ENCODE assay signal across 17 mouse cellular contexts in the genomic region with DNA sequence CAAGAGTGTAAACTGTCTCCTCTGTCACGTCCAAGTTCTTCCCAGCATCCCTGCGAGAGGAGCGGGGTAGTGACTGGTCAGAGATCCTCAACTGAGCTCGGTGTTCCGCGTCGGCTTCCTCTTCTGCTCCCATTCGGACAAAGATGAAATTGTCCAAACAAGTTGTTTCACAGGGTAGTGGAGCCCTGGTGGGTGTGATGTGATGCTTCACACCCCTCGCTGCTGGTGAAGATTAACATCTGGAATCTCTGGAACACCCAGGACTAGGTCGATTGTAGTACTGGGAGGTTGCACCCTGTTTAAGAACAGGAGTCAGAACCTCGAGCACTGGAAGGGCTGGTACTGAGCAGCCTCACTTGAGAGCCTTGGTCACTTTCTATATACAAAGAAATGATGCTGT.
DNase-seq lines count a peak whose midpoint lies in the region; ATAC-seq and TF ChIP-seq lines count a peak whose summit lies in the region.
"Had no signal": no experiment of that assay in that cellular context is flagged by ENCODE, and none has a peak within 500 bp of the region (broad histone marks: within the 10 kb centered on the region; RNA-seq: fewer than 3 reads in every experiment).

No protein-coding gene starts in this region.

- H3K9ac ChIP-seq in stomach, embryonic 16.5 days (ENCODE audit: low read length): no peak overlapping the region
- H3K9ac ChIP-seq: hindbrain, embryonic 13.5 days; liver, embryonic 15.5 days had no signal

- peak overlapping the region; percentile 68 for H3K27ac ChIP-seq in gastrocnemius, adult 2 months
- peak overlapping the region; percentile 78 for H3K27ac ChIP-seq in stomach, embryonic 16.5 days (ENCODE audit: low read length)
- H3K27ac ChIP-seq: hindbrain, embryonic 13.5 days; kidney, postnatal 0 days; layer of hippocampus, adult 2 months; liver, embryonic 15.5 days had no signal

- no peak for TF ChIP-seq CTCF in gastrocnemius, adult 2 months (IDR thresholded peaks at IDR 0.05)

- H3K4me3 ChIP-seq in gastrocnemius, adult 2 months: no peak overlapping the region
- H3K4me3 ChIP-seq in stomach, embryonic 16.5 days (replicated peaks; ENCODE audit: low read length): no peak overlapping the region
- H3K4me3 ChIP-seq: hindbrain, embryonic 13.5 days; layer of hippocampus, adult 2 months; liver, embryonic 15.5 days had no signal

- peaks cover 4% of the 10 kb centered on the region; the same call in 1 of the 2 replicates for H3K4me1 ChIP-seq in stomach, embryonic 16.5 days (ENCODE audit: control insufficient read depth, insufficient read depth, low read length)
- H3K4me1 ChIP-seq: hindbrain, embryonic 13.5 days; liver, embryonic 15.5 days had no signal

- H3K36me3 ChIP-seq in stomach, embryonic 16.5 days (ENCODE audit: control insufficient read depth, insufficient read depth, low read length): no peaks in the 10 kb centered on the region
- H3K36me3 ChIP-seq: hindbrain, embryonic 13.5 days; liver, embryonic 15.5 days had no signal

- DNase-seq in gastrocnemius, adult 2 months: no peak
- DNase-seq in gastrocnemius, postnatal 4 days (ENCODE audit: low spot score in 2 of 2): no peak
- peak; percentile 21 for DNase-seq in kidney, postnatal 10 days
- DNase-seq in kidney, adult 9 months: no peak
- DNase-seq in lung, postnatal 10 days: peak; percentile 53
- DNase-seq in frontal cortex, postnatal 25 days (ENCODE audit: low spot score in 2 of 2): no peak
- no peak for DNase-seq in spleen, postnatal 10 days (ENCODE audit: low spot score in 2 of 2)
- DNase-seq: cerebellum, postnatal 36 days; retina, postnatal 1 day; right cerebral cortex, postnatal 4 days had no signal

- intact Hi-C loops in gastrocnemius, adult 2 months (cut with DNase I): loop anchor here (5.0 to 10.0 kb wide), 3 partner anchors 98 to 751 kb away; a partner anchor contains a TSS

- no peak overlapping the region for H3K4me2 ChIP-seq in stomach, embryonic 16.5 days (ENCODE audit: low read depth, low read length)
- H3K4me2 ChIP-seq: hindbrain, embryonic 13.5 days; liver, embryonic 15.5 days had no signal

- peaks cover 4% of the 10 kb centered on the region; the same call in 1 of the 2 replicates for H3K9me3 ChIP-seq in stomach, embryonic 16.5 days (replicated peaks; ENCODE audit: control insufficient read depth, low read length)
- H3K9me3 ChIP-seq: hindbrain, embryonic 13.5 days; liver, embryonic 15.5 days had no signal

- peak; percentile 57; the same call in 1 of the 2 replicates for ATAC-seq in stomach, embryonic 16.5 days (ENCODE audit: insufficient read depth, low FRiP score)
- ATAC-seq: forebrain, embryonic 14.5 days; midbrain, embryonic 16.5 days had no signal

- H3K27me3 ChIP-seq in stomach, embryonic 16.5 days (ENCODE audit: control insufficient read depth, insufficient read depth, low read length): no peaks in the 10 kb centered on the region
- H3K27me3 ChIP-seq: hindbrain, embryonic 13.5 days; liver, embryonic 15.5 days had no signal

- WGBS in stomach, embryonic 16.5 days: 57% methylated on average over 11 of the region's 11 CpGs

Comparison
In these comparisons a context has a peak if more than half of its experiments do, and no peak if none do; other contexts are left out.
1. DNase-seq: peak in kidney, postnatal 10 days (single experiment) and lung, postnatal 10 days (single experiment); none in gastrocnemius, adult 2 months (single experiment), gastrocnemius, postnatal 4 days (0 of 2), kidney, adult 9 months (single experiment), frontal cortex, postnatal 25 days (0 of 2) and spleen, postnatal 10 days (0 of 2).